Mouse (Mus musculus) midbrain, embryonic 14.5 days (tissue): ENCODE data around the gene Zbtb45. TPM values are rescaled to one million over a fixed set of nuclear protein-coding genes. Genes with fewer than 3 reads are reported as not detected.

Experiments
- ATAC-seq: fragments of 200-750 bp; cut with Nextera tagmentation; 2 replicates; pipeline ENCODE4 v1.8.0; 2017; ENCODE audit warnings: moderate number of reproducible peaks, moderate library complexity; ENCODE audit not compliant: low FRiP score, low TSS enrichment
- DNase-seq: peaks from one replicate; pipeline ENCODE4 v3.0.0-alpha.2; 2015
- H3K27ac ChIP-seq: fragments of 300-500 bp; sonication (generic); replicated peaks from 2 replicates; pipeline ENCODE4 v1.5.1; 2014; ENCODE audit warnings: mild to moderate bottlenecking, low read depth, low read length, moderate library complexity
- H3K27me3 ChIP-seq: fragments of 300-500 bp; sonication (generic); 2 replicates; pipeline ENCODE4 v1.6.1; 2014; ENCODE audit warnings: low read length, control low read depth, mixed read lengths; ENCODE audit not compliant: control insufficient read depth, insufficient read depth
- H3K36me3 ChIP-seq: fragments of 300-500 bp; sonication (generic); 2 replicates; pipeline ENCODE4 v1.6.1; 2014; ENCODE audit warnings: low read length, control low read depth; ENCODE audit not compliant: control insufficient read depth, insufficient read depth
- H3K4me1 ChIP-seq: fragments of 300-500 bp; sonication (generic); 2 replicates; pipeline ENCODE4 v1.6.1; 2014; ENCODE audit warnings: mild to moderate bottlenecking, antibody characterized with exemption, low read length, control low read depth; ENCODE audit not compliant: control insufficient read depth, insufficient read depth
- H3K4me2 ChIP-seq: fragments of 300-500 bp; sonication (generic); 2 replicates; pipeline ENCODE4 v1.6.1; 2014; ENCODE audit warnings: mild to moderate bottlenecking, low read length, moderate library complexity
- H3K4me3 ChIP-seq: fragments of 300-500 bp; sonication (generic); replicated peaks from 2 replicates; pipeline ENCODE4 v1.5.1; 2014; ENCODE audit warnings: low read depth, low read length
- H3K9ac ChIP-seq: fragments of 300-500 bp; sonication (generic); replicated peaks from 2 replicates; pipeline ENCODE4 v1.6.1; 2014; ENCODE audit warnings: mild to moderate bottlenecking, low read length, moderate library complexity
- H3K9me3 ChIP-seq: fragments of 300-500 bp; sonication (generic); 2 replicates; pipeline ENCODE4 v1.6.1; 2016; ENCODE audit warnings: low read length, control low read depth, mixed read lengths; ENCODE audit not compliant: control insufficient read depth
- WGBS: fragments of 180-500 bp; shearing (Covaris S2); extraction: QIAGEN DNeasy Blood & Tissue Kit; methylation state at CpG from one replicate; pipeline ENCODE4 v1.1.7; 2014; 5-methylcytosine and 5-hydroxymethylcytosine counted together
- polyA plus RNA-seq: library from polyadenylated mRNA; unstranded; fragments of >200 nt; fragmentation: Nextera tagmentation; extraction: Ambion mirVana; gene quantifications from 2 replicates; pipeline ENCODE4 v1.2.1, GENCODE M21; 2014

Zbtb45 gene
- polyA plus RNA-seq, 1 experiment from 2014 or later = 42.5 TPM

DNA sequence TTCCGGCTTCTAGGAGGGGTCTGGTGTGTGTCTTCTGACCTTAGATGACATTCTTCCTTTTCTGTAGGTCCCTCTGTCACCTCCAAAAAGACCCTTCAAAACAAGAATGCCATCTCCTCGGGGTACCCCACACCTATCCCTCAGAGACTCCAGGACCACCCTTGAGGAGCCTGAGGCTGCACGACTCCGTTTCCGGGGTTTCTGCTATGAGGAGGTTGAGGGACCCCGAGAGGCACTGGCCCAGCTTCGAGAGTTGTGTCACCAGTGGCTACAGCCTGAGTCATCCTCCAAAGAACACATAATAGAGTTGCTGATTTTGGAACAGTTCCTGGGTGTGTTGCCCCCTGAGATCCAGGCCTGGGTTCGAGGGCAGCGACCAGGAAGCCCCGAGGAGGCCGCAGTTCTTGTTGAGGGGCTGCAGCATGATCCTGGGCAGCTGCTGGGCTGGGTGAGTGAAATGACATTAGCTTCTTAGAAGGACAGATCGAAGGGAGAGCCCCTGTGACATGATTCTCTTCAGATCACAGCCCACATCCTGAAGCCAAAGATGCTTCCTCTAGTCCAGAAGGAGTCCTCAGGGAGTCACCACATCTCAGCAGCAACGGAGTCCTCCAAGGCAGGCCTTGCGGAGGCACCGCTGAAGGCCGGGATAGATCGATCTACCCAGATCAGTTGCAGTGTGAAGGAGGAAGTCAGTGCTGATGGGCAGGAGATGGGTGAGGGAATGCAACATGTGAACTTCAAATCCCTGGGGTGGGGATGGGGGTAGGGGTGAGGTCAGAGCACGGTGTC lies 30.7 kb downstream of the Zbtb45 start:
- WGBS = 91% methylated on average over 18 of the region's 18 CpGs
- H3K27me3 ChIP-seq = no peaks in the 10 kb centered on the region
- H3K9ac ChIP-seq = peak overlapping the region; percentile 74; the same call in 1 of the 2 replicates
- no peaks in the 10 kb centered on the region for H3K9me3 ChIP-seq
- ATAC-seq (no peak), DNase-seq (no peak)
- peak overlapping the region; percentile 76 for H3K4me2 ChIP-seq
- H3K27ac ChIP-seq = 0 out of 2 replicates have a peak overlapping the region, but pooled peaks have one; percentile 94
- H3K36me3 ChIP-seq = peaks cover 8% of the 10 kb centered on the region; the same call in 1 of the 2 replicates
- peak overlapping the region; percentile 63; the same call in 1 of the 2 replicates for H3K4me3 ChIP-seq
- peaks cover 11% of the 10 kb centered on the region for H3K4me1 ChIP-seq

DNA sequence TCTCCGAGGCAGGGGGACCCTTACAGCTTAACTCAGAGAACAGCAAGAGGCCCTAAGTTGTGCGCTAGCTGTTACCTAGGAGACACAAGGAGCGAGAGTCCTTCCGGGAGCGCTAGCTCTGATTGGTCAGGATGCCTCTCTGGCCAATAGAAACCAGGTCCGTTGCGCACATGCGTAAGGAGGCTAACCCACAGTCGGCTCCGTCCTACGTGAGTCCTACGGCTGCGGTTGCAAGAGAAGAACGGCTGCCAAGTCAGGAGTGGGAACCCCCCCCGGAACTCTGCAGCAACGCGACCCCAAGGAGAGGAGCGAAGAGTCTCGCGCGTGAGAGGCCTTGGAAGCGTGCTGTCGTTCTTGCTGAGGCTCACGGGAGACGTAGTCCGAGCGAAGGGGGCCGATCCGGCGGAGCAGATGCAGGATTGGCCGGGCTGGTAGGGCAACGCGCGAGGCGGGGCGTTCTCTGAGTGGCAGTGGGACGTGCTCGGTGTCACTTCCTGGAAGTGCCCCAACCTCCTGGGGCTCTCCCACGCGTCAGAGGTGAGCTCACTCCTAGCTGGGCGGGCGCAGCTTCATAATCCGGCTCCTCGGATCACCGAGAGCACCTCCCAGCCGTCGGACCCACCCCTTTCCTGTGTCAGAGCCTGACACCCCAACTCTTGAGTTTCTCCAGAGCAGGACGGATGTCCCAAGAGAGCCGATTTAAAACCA lies 32.0 kb downstream of the Zbtb45 start, which contains the start of gene Zfp446:
TSS of gene Zfp446 (plus strand) at position 167 of the 708 bp plus-strand sequence.
- peak within 1 kb of the TSS; percentile 74 for H3K9ac ChIP-seq

DNA sequence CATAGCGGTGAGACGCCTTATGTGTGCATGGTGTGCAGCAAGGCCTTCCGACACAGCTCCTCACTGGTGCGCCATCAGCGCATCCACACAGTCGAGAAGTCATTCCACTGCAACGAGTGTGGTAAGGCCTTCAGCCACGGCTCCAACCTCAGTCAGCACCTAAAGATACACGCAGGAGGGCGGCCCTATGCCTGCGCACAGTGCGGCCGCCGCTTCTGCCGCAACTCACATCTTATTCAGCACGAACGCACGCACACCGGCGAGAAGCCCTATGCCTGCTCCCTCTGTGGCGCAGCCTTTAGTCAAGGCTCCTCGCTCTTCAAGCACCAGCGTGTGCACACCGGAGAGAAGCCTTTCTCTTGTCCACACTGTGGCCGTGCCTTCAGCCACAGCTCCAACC lies 38.9 kb downstream of the Zbtb45 start:
- Histone ChIP-seq H3K4me1 (peaks cover 10% of the 10 kb centered on the region), H3K9me3 (no peaks in the 10 kb centered on the region), H3K4me2 (no peak overlapping the region), H3K9ac (no peak overlapping the region), H3K27me3 (no peaks in the 10 kb centered on the region), H3K36me3 (peaks cover 49% of the 10 kb centered on the region), H3K4me3 (no peak overlapping the region), H3K27ac (no peak overlapping the region)
- DNase-seq = no peak
- WGBS = 95% methylated on average over 25 of the region's 25 CpGs
- ATAC-seq = no peak

More for the DNA sequence above, 32.0 kb downstream of the Zbtb45 start, which contains the start of gene Zfp446:
- H3K36me3 ChIP-seq = peaks cover 15% of the 10 kb centered on the region
- H3K27ac ChIP-seq = peak within 1 kb of the TSS; percentile 94
- peaks cover 11% of the 10 kb centered on the region for H3K4me1 ChIP-seq
- H3K9me3 ChIP-seq = no peaks in the 10 kb centered on the region
- 1% methylated on average over 49 of the region's 49 CpGs for WGBS
- peak within 1 kb of the TSS; percentile 76 for H3K4me2 ChIP-seq
- DNase-seq = peak; percentile 99
- H3K27me3 ChIP-seq = no peaks in the 10 kb centered on the region
- ATAC-seq = peak; percentile 98
- H3K4me3 ChIP-seq = peak within 1 kb of the TSS; percentile 63

DNA sequence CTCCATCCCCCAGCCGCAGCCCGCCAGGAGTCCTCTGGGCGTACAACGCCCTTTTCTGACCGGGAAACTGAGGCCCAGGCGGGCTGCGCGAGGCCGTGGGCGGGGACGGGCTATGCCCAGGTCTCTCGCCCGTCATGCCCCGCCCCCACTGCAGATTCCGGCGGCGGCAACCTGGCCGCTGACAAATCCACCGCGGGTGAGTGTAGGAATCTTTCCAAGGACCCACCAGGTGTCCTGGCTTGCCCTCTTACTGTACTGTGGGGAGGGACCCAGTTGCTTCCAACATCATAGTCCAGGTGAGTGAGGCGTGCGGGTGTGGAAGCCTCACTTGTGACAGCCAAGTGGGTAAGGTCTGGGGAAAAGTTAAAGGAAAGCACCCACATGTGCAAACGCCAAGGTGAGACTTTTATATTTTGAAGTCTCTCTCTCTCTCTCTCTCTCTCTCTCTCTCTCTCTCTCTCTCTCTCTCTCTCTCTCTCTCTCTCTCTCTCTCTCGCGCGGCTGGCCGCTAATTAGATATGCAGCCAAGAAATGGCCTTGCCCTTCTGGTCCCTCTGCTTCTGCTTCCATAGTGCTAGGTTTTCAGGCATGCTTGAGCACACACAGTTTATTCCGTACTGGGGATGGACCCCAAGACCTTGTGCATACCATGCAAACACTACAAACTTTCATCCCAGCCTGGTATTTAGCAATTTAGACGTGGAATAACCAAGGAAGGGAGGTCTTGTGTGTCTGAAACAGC lies 43.6 kb downstream of the Zbtb45 start:
- peak overlapping the region; percentile 95 for H3K9ac ChIP-seq
- H3K4me2 ChIP-seq = peak overlapping the region; percentile 93
- H3K27me3 ChIP-seq = no peaks in the 10 kb centered on the region
- under 1% methylated on average over 29 of the region's 29 CpGs for WGBS
- H3K4me1 ChIP-seq = peaks cover 22% of the 10 kb centered on the region
- ATAC-seq (peak; percentile 52), DNase-seq (peak; percentile 65)
- H3K27ac ChIP-seq = peak overlapping the region; percentile 91
- H3K36me3 ChIP-seq = peaks cover 28% of the 10 kb centered on the region
- H3K9me3 ChIP-seq = no peaks in the 10 kb centered on the region
- H3K4me3 ChIP-seq = peak overlapping the region; percentile 89

DNA sequence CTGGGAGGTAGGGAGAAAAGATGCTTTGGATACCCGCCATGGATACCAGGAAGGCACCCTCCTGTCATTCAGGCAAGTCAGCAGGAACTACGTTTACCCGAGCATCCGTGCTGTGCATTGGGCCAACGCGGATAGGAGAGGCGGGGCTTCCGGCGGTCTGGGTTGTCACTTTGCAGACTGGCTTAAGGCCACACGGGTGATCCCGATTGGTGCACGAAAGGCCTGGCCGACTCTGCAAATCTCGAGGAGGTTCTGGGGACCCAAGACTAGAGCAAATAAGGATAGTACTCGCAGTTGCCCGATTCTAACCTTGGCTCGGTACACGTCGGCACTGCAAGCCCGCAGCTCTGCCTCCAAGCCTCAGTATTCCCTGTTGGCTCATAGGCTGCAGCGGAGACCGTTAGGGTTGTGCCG lies 44.1 kb downstream of the Zbtb45 start, which contains the start of gene Zfp324:
TSS of gene Zfp324 (plus strand) at position 161 of the 414 bp plus-strand sequence.
- Histone ChIP-seq H3K36me3 (peaks cover 22% of the 10 kb centered on the region), H3K4me1 (peaks cover 22% of the 10 kb centered on the region), H3K9ac (peak within 1 kb of the TSS; percentile 95), H3K9me3 (no peaks in the 10 kb centered on the region), H3K4me2 (peak within 1 kb of the TSS; percentile 93), H3K27ac (peak within 1 kb of the TSS; percentile 91), H3K27me3 (no peaks in the 10 kb centered on the region), H3K4me3 (peak within 1 kb of the TSS; percentile 89)
- ATAC-seq (peak; percentile 93), DNase-seq (peak; percentile 93)
- under 1% methylated on average over 23 of the region's 23 CpGs for WGBS

DNA sequence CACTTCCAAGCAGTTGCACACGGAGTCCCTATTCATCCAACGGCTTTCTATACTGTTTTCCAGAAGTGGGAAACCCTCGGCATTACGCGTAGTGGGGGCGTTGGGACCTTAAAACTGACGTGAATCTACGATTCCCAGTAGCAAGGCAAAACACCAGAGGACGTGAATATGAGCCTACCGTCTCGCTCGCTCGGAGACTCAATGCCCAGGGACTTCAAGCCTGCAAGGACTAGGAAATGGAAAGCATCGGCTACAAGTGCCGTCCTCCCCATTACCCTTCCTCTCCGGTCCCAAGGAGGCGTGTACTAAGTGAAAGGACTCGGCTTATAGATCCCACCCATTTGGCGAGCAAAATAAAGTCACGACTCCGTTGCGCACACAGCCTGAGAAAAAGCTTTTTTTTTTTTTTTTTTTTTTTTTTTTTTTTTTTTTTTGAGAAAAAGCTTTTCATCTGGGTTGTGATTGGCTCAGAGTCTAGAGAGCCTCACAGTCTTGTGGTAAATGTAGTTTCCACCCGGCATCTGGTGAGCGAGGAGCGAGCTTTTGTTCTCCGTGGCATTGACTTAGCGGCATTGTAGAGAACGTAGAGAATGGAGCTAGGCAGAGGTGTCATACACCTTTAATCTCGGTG lies 48.2 kb downstream of the Zbtb45 start:
- Histone ChIP-seq H3K27ac (peak overlapping the region; percentile 81), H3K4me3 (peak overlapping the region; percentile 47), H3K36me3 (no peaks in the 10 kb centered on the region), H3K27me3 (no peaks in the 10 kb centered on the region), H3K9ac (peak overlapping the region; percentile 51), H3K4me1 (peaks cover 13% of the 10 kb centered on the region), H3K9me3 (no peaks in the 10 kb centered on the region), H3K4me2 (peak overlapping the region; percentile 61)
- DNase-seq = peak; percentile 88
- ATAC-seq = peak; percentile 78
- 3% methylated on average over 29 of the region's 29 CpGs for WGBS

DNA sequence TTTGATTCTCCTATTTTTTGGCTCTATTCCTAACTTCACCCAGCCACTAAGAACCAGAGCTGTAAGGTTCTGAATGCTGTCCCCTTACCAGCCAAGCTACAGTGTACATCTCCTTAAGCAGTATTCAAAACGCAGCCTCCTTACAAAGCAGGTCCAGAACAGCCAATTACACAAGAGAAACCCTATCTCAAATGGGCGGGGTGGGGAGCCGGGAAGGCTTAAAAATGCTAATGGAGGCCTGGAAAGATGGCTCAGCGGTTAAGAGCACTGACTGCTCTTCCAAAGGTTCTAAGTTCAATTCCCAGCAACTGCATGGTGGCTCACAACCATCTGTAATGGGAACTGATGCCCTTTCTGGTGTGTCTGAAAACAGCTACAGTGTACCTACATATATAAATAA lies 50.1 kb downstream of the Zbtb45 start:
- Histone ChIP-seq H3K4me3 (no peak overlapping the region), H3K27ac (no peak overlapping the region), H3K4me1 (peaks cover 6% of the 10 kb centered on the region; the same call in 1 of the 2 replicates), H3K4me2 (no peak overlapping the region), H3K27me3 (no peaks in the 10 kb centered on the region), H3K36me3 (no peaks in the 10 kb centered on the region), H3K9me3 (no peaks in the 10 kb centered on the region), H3K9ac (no peak overlapping the region)
- ATAC-seq (no peak), DNase-seq (no peak)
- WGBS = 15% methylated on average over 4 of the region's 4 CpGs

DNA sequence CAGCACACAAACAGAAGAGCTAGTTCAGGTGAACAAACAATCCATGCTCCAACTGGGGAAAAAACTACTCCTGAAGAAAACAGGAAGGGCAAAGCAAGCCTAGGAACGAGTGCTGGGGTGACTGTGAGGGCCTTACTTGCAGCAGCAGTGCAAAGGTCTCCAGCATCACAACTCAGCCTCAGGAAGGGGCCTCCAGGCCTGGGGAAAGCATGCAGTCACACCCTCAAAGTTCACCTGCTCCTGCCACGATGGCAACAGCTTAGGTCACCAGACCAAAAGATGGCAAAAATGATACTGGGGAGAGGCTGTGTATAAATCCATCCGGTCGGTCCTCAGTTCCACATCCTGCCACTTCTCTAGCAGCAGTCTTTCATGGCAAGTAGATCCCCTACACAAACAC lies 50.9 kb downstream of the Zbtb45 start:
- no peak overlapping the region for H3K27ac ChIP-seq
- H3K27me3 ChIP-seq = no peaks in the 10 kb centered on the region
- H3K4me2 ChIP-seq = no peak overlapping the region
- H3K9ac ChIP-seq = no peak overlapping the region
- H3K4me3 ChIP-seq = no peak overlapping the region
- 0 out of 2 replicates have a peak, but pooled peaks cover 3% of the 10 kb centered on the region for H3K4me1 ChIP-seq
- no peaks in the 10 kb centered on the region for H3K9me3 ChIP-seq
- WGBS = 85% methylated on average over 4 of the region's 4 CpGs
- ATAC-seq (no peak), DNase-seq (no peak)
- H3K36me3 ChIP-seq = no peaks in the 10 kb centered on the region
